Mouse (Mus musculus) spleen, postnatal 4 days (tissue): ENCODE results near the gene Mup20.
"Not testable (repeated sequence)": the region's sequence is repeated elsewhere in the genome, so short reads cannot be mapped to it uniquely, and the experiment has no call there.

Source experiments
- DNase-seq, 2 experiments: peaks; one replicate each; pipeline ENCODE4 v3.0.0; 2022; ENCODE audit warnings: low spot score in 2 of 2

Gene Mup20

GRCm38 (mm10) chr4:62054058-62054457 lies at the start of gene Mup20:
Gene Mup20 (minus strand): TSS chr4:62054158.
- DNase-seq, result not testable (repeated sequence)

GRCm38 (mm10) chr4:62103366-62103765 lies 49.4 kb upstream of the Mup20 start:
- not testable (repeated sequence) for DNase-seq

GRCm38 (mm10) chr4:62087953-62088352 lies 34.0 kb upstream of the Mup20 start:
- no peak for DNase-seq

GRCm38 (mm10) chr4:62087241-62087640 lies 33.3 kb upstream of the Mup20 start, which contains the start of gene Mup3:
Gene Mup3 (minus strand): TSS chr4:62087342.
- no peak for DNase-seq

- no peak for DNase-seq
These were observed 28.8 kb upstream of the Mup20 start for GRCm38 (mm10) chr4:62082755-62083154.

GRCm38 (mm10) chr4:62075126-62075525 lies 21.2 kb upstream of the Mup20 start:
- no peak for DNase-seq

GRCm38 (mm10) chr4:62054780-62055179 lies 822 bp upstream of the Mup20 start:
- not testable (repeated sequence) for DNase-seq

- no peak for DNase-seq
These were observed 27.7 kb downstream of the Mup20 start for GRCm38 (mm10) chr4:62026281-62026680.

GRCm38 (mm10) chr4:62024256-62024959 lies 29.6 kb downstream of the Mup20 start:
- DNase-seq, result no peak

GRCm38 (mm10) chr4:62023646-62024045 lies 30.3 kb downstream of the Mup20 start:
- DNase-seq, result no peak

GRCm38 (mm10) chr4:62023120-62023519 lies 30.8 kb downstream of the Mup20 start:
- DNase-seq, result no peak

GRCm38 (mm10) chr4:62020511-62020910 lies 33.4 kb downstream of the Mup20 start:
- DNase-seq, result not testable (repeated sequence)
